Mouse (Mus musculus): ENCODE measurements around the gene Cntnap2. TPM values are rescaled to one million over a fixed set of nuclear protein-coding genes. Genes with fewer than 3 reads are reported as not detected.
"Not testable (repeated sequence)": the region's sequence is repeated elsewhere in the genome, so short reads cannot be mapped to it uniquely, and the experiment has no call there.

Cntnap2 gene
- total RNA-seq, 2 experiments from 2014 or later, result 118 to 122 TPM

GRCm38 (mm10) chr6:47044385-47045200 lies 1985.4 kb downstream of the Cntnap2 start:
- intact Hi-C loops (cut with DNase I), result no loop called here
- no peak for DNase-seq (ENCODE audit: low spot score in 2 of 2)

- intact Hi-C loops (cut with DNase I), result no loop called here
Observed at GRCm38 (mm10) chr6:47049051-47049450, 1989.9 kb downstream of the Cntnap2 start.

GRCm38 (mm10) chr6:47050319-47051222 lies 1991.4 kb downstream of the Cntnap2 start:
- intact Hi-C loops (cut with DNase I), result no loop called here

More at GRCm38 (mm10) chr6:47049051-47049450, 1989.9 kb downstream of the Cntnap2 start:
- no peak for DNase-seq (ENCODE audit: low spot score in 2 of 2)

GRCm38 (mm10) chr6:47061341-47061740 lies 2002.2 kb downstream of the Cntnap2 start:
- intact Hi-C loops (cut with DNase I), result no loop called here
- DNase-seq (ENCODE audit: low spot score in 2 of 2), result no peak

More at GRCm38 (mm10) chr6:47050319-47051222, 1991.4 kb downstream of the Cntnap2 start:
- DNase-seq (ENCODE audit: low spot score in 2 of 2), result no peak

- DNase-seq (ENCODE audit: low spot score in 2 of 2), result no peak
- intact Hi-C loops (cut with DNase I), result no loop called here
Observed at GRCm38 (mm10) chr6:47089998-47090397, 2030.8 kb downstream of the Cntnap2 start.

- intact Hi-C loops (cut with DNase I), result no loop called here
- no peak for DNase-seq (ENCODE audit: low spot score in 2 of 2)
Observed at GRCm38 (mm10) chr6:47104951-47105350, 2045.8 kb downstream of the Cntnap2 start.

- DNase-seq (ENCODE audit: low spot score in 2 of 2), result no peak
- intact Hi-C loops (cut with DNase I), result no loop called here
Observed at GRCm38 (mm10) chr6:47109582-47110220, 2050.5 kb downstream of the Cntnap2 start.

- DNase-seq (ENCODE audit: low spot score in 2 of 2); intact Hi-C loops (cut with DNase I): not testable (repeated sequence)
Observed at GRCm38 (mm10) chr6:47134063-47134462, 2074.9 kb downstream of the Cntnap2 start.

- not testable (repeated sequence) for DNase-seq (ENCODE audit: low spot score in 2 of 2)
Observed at GRCm38 (mm10) chr6:47153018-47153417, 2093.9 kb downstream of the Cntnap2 start.

GRCm38 (mm10) chr6:47174580-47175294 lies 2115.6 kb downstream of the Cntnap2 start:
- DNase-seq (ENCODE audit: low spot score in 2 of 2), result not testable (repeated sequence)

More at GRCm38 (mm10) chr6:47153018-47153417, 2093.9 kb downstream of the Cntnap2 start:
- intact Hi-C loops (cut with DNase I), result not testable (repeated sequence)

GRCm38 (mm10) chr6:47175356-47176156 lies 2116.4 kb downstream of the Cntnap2 start:
- DNase-seq (ENCODE audit: low spot score in 2 of 2); intact Hi-C loops (cut with DNase I): not testable (repeated sequence)

More at GRCm38 (mm10) chr6:47174580-47175294, 2115.6 kb downstream of the Cntnap2 start:
- intact Hi-C loops (cut with DNase I), result not testable (repeated sequence)

GRCm38 (mm10) chr6:47176157-47176555 lies 2117.0 kb downstream of the Cntnap2 start:
- intact Hi-C loops (cut with DNase I), result not testable (repeated sequence)

GRCm38 (mm10) chr6:47181372-47181771 lies 2122.2 kb downstream of the Cntnap2 start:
- intact Hi-C loops (cut with DNase I); DNase-seq (ENCODE audit: low spot score in 2 of 2): not testable (repeated sequence)

More at GRCm38 (mm10) chr6:47176157-47176555, 2117.0 kb downstream of the Cntnap2 start:
- DNase-seq (ENCODE audit: low spot score in 2 of 2), result not testable (repeated sequence)

- no peak for DNase-seq (ENCODE audit: low spot score in 2 of 2)
- intact Hi-C loops (cut with DNase I), result no loop called here
Observed at GRCm38 (mm10) chr6:47182252-47182651, 2123.1 kb downstream of the Cntnap2 start.

- intact Hi-C loops (cut with DNase I), result no loop called here
Observed at GRCm38 (mm10) chr6:47182756-47183155, 2123.6 kb downstream of the Cntnap2 start.

GRCm38 (mm10) chr6:47183850-47184249 lies 2124.7 kb downstream of the Cntnap2 start:
- intact Hi-C loops (cut with DNase I); DNase-seq (ENCODE audit: low spot score in 2 of 2): not testable (repeated sequence)

More at GRCm38 (mm10) chr6:47182756-47183155, 2123.6 kb downstream of the Cntnap2 start:
- no peak for DNase-seq (ENCODE audit: low spot score in 2 of 2)

GRCm38 (mm10) chr6:47188193-47188592 lies 2129.0 kb downstream of the Cntnap2 start:
- DNase-seq (ENCODE audit: low spot score in 2 of 2), result peak; percentile 16 to 36
- intact Hi-C loops (cut with DNase I), result no loop called here

GRCm38 (mm10) chr6:47188596-47188995 lies 2129.4 kb downstream of the Cntnap2 start:
- intact Hi-C loops (cut with DNase I); DNase-seq (ENCODE audit: low spot score in 2 of 2): not testable (repeated sequence)

Data from left cerebral cortex, postnatal 36 days (tissue).